Mouse (Mus musculus): ENCODE results near the gene Slc28a2.

DNA sequence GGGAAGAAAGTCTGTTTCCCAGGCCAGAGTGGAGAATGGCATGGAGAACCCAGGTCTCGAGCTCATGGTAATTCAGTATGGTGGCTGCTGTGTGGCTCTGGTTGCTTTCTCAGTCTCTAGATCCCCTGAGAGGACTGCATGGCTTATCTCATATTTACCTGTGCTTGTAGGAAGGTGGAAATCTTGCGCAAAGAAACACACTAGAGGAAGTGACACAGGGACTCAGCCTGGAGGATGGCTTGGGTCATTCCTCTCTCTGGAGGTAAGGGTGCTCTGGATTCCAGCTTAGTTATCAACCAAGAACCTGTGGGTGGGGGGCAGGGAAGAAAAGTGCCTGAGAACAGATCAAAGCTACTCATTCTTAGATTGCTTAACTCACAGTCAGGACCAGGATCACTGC, 60.4 kb downstream of the Slc28a2 start:
- TF ChIP-seq CTCF (IDR thresholded peaks at IDR 0.05) (no peak), EP300 (IDR thresholded peaks at IDR 0.05) (no peak)

All from lung, postnatal 0 days (tissue).